ENCODE assay signal across 10 mouse cellular contexts in genomic region chr19:6652775-6653174, GRCm38 (mm10).
DNase-seq lines count a peak whose midpoint lies in the region; ATAC-seq lines count a peak whose summit lies in the region.
"Had no signal": no experiment of that assay in that cellular context is flagged by ENCODE, and none has a peak within 500 bp of the region (broad histone marks: within the 10 kb centered on the region; RNA-seq: fewer than 3 reads in every experiment).

No protein-coding gene starts in this region.

- H3K4me3 ChIP-seq in kidney, embryonic 16.5 days (ENCODE audit: low read length): no peak overlapping the region
- no peak overlapping the region for H3K4me3 ChIP-seq in embryonic facial prominence, embryonic 10.5 days
- H3K4me3 ChIP-seq: lung, embryonic 15.5 days; neural tube, embryonic 12.5 days had no signal

- ATAC-seq in CD4-positive, CD25-positive, alpha-beta regulatory T cell, adult 4 months: no peak
- no peak for ATAC-seq in kidney, embryonic 16.5 days (ENCODE audit: low FRiP score, low TSS enrichment)

- 0 out of 2 replicates have a peak, but pooled peaks cover 3% of the 10 kb centered on the region for H3K9me3 ChIP-seq in kidney, embryonic 16.5 days (ENCODE audit: low read length)
- no peaks in the 10 kb centered on the region for H3K9me3 ChIP-seq in embryonic facial prominence, embryonic 10.5 days
- H3K9me3 ChIP-seq: lung, embryonic 15.5 days; neural tube, embryonic 12.5 days had no signal

- 87% methylated on average over 4 of the region's 4 CpGs for WGBS in kidney, embryonic 16.5 days
- WGBS in embryonic facial prominence, embryonic 10.5 days: 74% methylated on average over 4 of the region's 4 CpGs

- H3K4me1 ChIP-seq in kidney, embryonic 16.5 days (ENCODE audit: insufficient read depth, low read length): no peaks in the 10 kb centered on the region
- H3K4me1 ChIP-seq in embryonic facial prominence, embryonic 10.5 days: peaks cover 5% of the 10 kb centered on the region; the same call in 1 of the 2 replicates
- H3K4me1 ChIP-seq: lung, embryonic 15.5 days; neural tube, embryonic 12.5 days had no signal

- no peaks in the 10 kb centered on the region for H3K27me3 ChIP-seq in kidney, embryonic 16.5 days (ENCODE audit: insufficient read depth, low read length)
- H3K27me3 ChIP-seq in embryonic facial prominence, embryonic 10.5 days (replicated peaks; ENCODE audit: low read depth, poor library complexity, severe bottlenecking): no peaks in the 10 kb centered on the region
- H3K27me3 ChIP-seq: lung, embryonic 15.5 days; neural tube, embryonic 12.5 days had no signal

- no peaks in the 10 kb centered on the region for H3K36me3 ChIP-seq in kidney, embryonic 16.5 days (ENCODE audit: insufficient read depth, low read length)
- H3K36me3 ChIP-seq in embryonic facial prominence, embryonic 10.5 days (replicated peaks): no peaks in the 10 kb centered on the region
- H3K36me3 ChIP-seq: lung, embryonic 15.5 days; neural tube, embryonic 12.5 days had no signal

- peak; percentile 25 for DNase-seq in CD4-positive, CD25-positive, alpha-beta regulatory T cell, adult 2 months (ENCODE audit: low read depth, low spot score)
- peak; percentile 34 for DNase-seq in kidney, postnatal 10 days
- DNase-seq in A20 (ENCODE audit: low read depth, low spot score) (peak; percentile 53), adipocyte (ENCODE audit: low spot score) (no peak)
- DNase-seq in embryonic facial prominence, embryonic 10.5 days (ENCODE audit: low spot score): peak; percentile 22
- DNase-seq in right cerebral cortex, postnatal 14 days: no peak

- H3K27ac ChIP-seq in kidney, embryonic 16.5 days (ENCODE audit: low read length): no peak overlapping the region
- H3K27ac ChIP-seq in embryonic facial prominence, embryonic 10.5 days (replicated peaks): no peak overlapping the region
- H3K27ac ChIP-seq: lung, embryonic 15.5 days; neural tube, embryonic 12.5 days had no signal

- no peak overlapping the region for H3K4me2 ChIP-seq in kidney, embryonic 16.5 days (replicated peaks; ENCODE audit: low read depth, low read length)
- H3K4me2 ChIP-seq: lung, embryonic 15.5 days; neural tube, embryonic 12.5 days had no signal

- H3K9ac ChIP-seq in kidney, embryonic 16.5 days (replicated peaks; ENCODE audit: low read length): no peak overlapping the region
- H3K9ac ChIP-seq: lung, embryonic 15.5 days; neural tube, embryonic 12.5 days had no signal

Comparison
In these comparisons a context has a peak if more than half of its experiments do, and no peak if none do; other contexts are left out.
1. DNase-seq: peak in CD4-positive, CD25-positive, alpha-beta regulatory T cell, adult 2 months (single experiment), kidney, postnatal 10 days (single experiment), A20 (single experiment) and embryonic facial prominence, embryonic 10.5 days (single experiment); none in right cerebral cortex, postnatal 14 days (single experiment) and adipocyte (single experiment).